ENCODE assay signal across 21 mouse cellular contexts in genomic region chr19:9941809-9942208, GRCm38 (mm10). TPM values are rescaled to one million over a fixed set of nuclear protein-coding genes. Genes with fewer than 3 reads are reported as not detected.
DNase-seq lines count a peak whose midpoint lies in the region; ATAC-seq and TF ChIP-seq lines count a peak whose summit lies in the region.
"Had no signal": no experiment of that assay in that cellular context is flagged by ENCODE, and none has a peak within 500 bp of the region (broad histone marks: within the 10 kb centered on the region; RNA-seq: fewer than 3 reads in every experiment).

No protein-coding gene starts in this region.

- no peaks in the 10 kb centered on the region for H3K36me3 ChIP-seq in intestine, postnatal 0 days (ENCODE audit: control insufficient read depth, insufficient read depth)
- no peaks in the 10 kb centered on the region for H3K36me3 ChIP-seq in limb, embryonic 11.5 days (ENCODE audit: control insufficient read depth, insufficient read depth, low read length)
- H3K36me3 ChIP-seq: neural tube, embryonic 13.5 days; stomach, embryonic 15.5 days had no signal

- no peak overlapping the region for H3K9ac ChIP-seq in intestine, postnatal 0 days (ENCODE audit: low read depth, low read length)
- 0 out of 2 replicates have a peak overlapping the region, but pooled peaks have one; percentile 12 for H3K9ac ChIP-seq in limb, embryonic 11.5 days (ENCODE audit: low read length)
- H3K9ac ChIP-seq: hindbrain, embryonic 14.5 days; liver, embryonic 14.5 days; neural tube, embryonic 13.5 days; stomach, embryonic 15.5 days had no signal

- H3K27me3 ChIP-seq in cerebellum, adult 2 months (ENCODE audit: control insufficient read depth, insufficient read depth, low read length): no peaks in the 10 kb centered on the region
- H3K27me3 ChIP-seq in intestine, postnatal 0 days (replicated peaks; ENCODE audit: control insufficient read depth, insufficient read depth, low read length): no peaks in the 10 kb centered on the region
- no peaks in the 10 kb centered on the region for H3K27me3 ChIP-seq in limb, embryonic 11.5 days (ENCODE audit: control insufficient read depth, insufficient read depth, low read length)
- H3K27me3 ChIP-seq: neural tube, embryonic 13.5 days; stomach, embryonic 15.5 days had no signal

- WGBS in cerebellum, adult 2 months: 69% methylated on average over 1 of the region's 1 CpGs
- WGBS in intestine, postnatal 0 days: 21% methylated on average over 1 of the region's 1 CpGs
- 35% methylated on average over 1 of the region's 1 CpGs for WGBS in limb, embryonic 11.5 days

- DNase-seq in cerebellum, adult 2 months: no peak
- DNase-seq in cerebellum, adult 8-10 months: no peak
- no peak for DNase-seq in layer of hippocampus, adult 2 months (ENCODE audit: low spot score in 2 of 2)
- no peak for DNase-seq in layer of hippocampus, postnatal 14 days (ENCODE audit: low spot score in 2 of 2)
- no peak for DNase-seq in limb, embryonic 11.5 days (ENCODE audit: low spot score)
- no peak for DNase-seq in adrenal gland, postnatal 25 days
- DNase-seq in adipocyte (ENCODE audit: low spot score): no peak
- DNase-seq: adrenal gland, adult 8-10 months; cerebellum, adult 9-10 months; embryo, embryonic 11 days; gastrocnemius, postnatal 25 days; heart, postnatal 10 days; layer of hippocampus, postnatal 36 days; right cerebral cortex, postnatal 14 days had no signal

- H3K4me1 ChIP-seq in cerebellum, adult 2 months (ENCODE audit: control insufficient read depth, insufficient read depth, low read length): no peaks in the 10 kb centered on the region
- H3K4me1 ChIP-seq in intestine, postnatal 0 days (replicated peaks; ENCODE audit: control insufficient read depth, insufficient read depth, low read length): no peaks in the 10 kb centered on the region; the same call in none of the 2 replicates
- H3K4me1 ChIP-seq in limb, embryonic 11.5 days (ENCODE audit: control insufficient read depth, insufficient read depth, low read length): peaks cover 5% of the 10 kb centered on the region; the same call in 1 of the 2 replicates

- H3K9me3 ChIP-seq in intestine, postnatal 0 days (ENCODE audit: control insufficient read depth): no peaks in the 10 kb centered on the region
- H3K9me3 ChIP-seq in limb, embryonic 11.5 days (ENCODE audit: control insufficient read depth, low read length): no peaks in the 10 kb centered on the region
- H3K9me3 ChIP-seq: neural tube, embryonic 13.5 days; stomach, embryonic 15.5 days had no signal

- peak overlapping the region; percentile 47; the same call in 1 of the 2 replicates for H3K27ac ChIP-seq in cerebellum, adult 2 months (ENCODE audit: insufficient read depth, low read length)
- peak overlapping the region; percentile 67 for H3K27ac ChIP-seq in layer of hippocampus, adult 2 months
- H3K27ac ChIP-seq in intestine, postnatal 0 days (ENCODE audit: low read depth, low read length): no peak overlapping the region
- no peak overlapping the region for H3K27ac ChIP-seq in limb, embryonic 11.5 days (replicated peaks; ENCODE audit: low read depth, low read length)
- H3K27ac ChIP-seq: hindbrain, embryonic 14.5 days; liver, embryonic 14.5 days; stomach, embryonic 15.5 days had no signal

- TF ChIP-seq CTCF in cerebellum, adult 2 months (IDR thresholded peaks at IDR 0.05; ENCODE audit: borderline replicate concordance, insufficient read depth, low read depth, low read length): no peak
- TF ChIP-seq CTCF in layer of hippocampus, adult 2 months (conservative IDR thresholded peaks at IDR 0.05): no peak
- TF ChIP-seq CTCF in intestine, postnatal 0 days (IDR thresholded peaks at IDR 0.05; ENCODE audit: low read depth): no peak

- no peak overlapping the region for H3K4me2 ChIP-seq in intestine, postnatal 0 days (replicated peaks; ENCODE audit: low read depth)
- H3K4me2 ChIP-seq in limb, embryonic 11.5 days (ENCODE audit: low read depth, severe bottlenecking): no peak overlapping the region
- H3K4me2 ChIP-seq: hindbrain, embryonic 14.5 days; midbrain, embryonic 11.5 days; neural tube, embryonic 13.5 days; stomach, embryonic 15.5 days had no signal

- peak; percentile 27; the same call in 1 of the 2 replicates for ATAC-seq in intestine, postnatal 0 days
- ATAC-seq in limb, embryonic 11.5 days (ENCODE audit: insufficient number of reproducible peaks, low FRiP score, low TSS enrichment, low read depth): no peak

- no peak for TF ChIP-seq POLR2A in cerebellum, adult 2 months (IDR thresholded peaks at IDR 0.05; ENCODE audit: borderline replicate concordance, insufficient read depth, low read length)

- no peak overlapping the region for H3K4me3 ChIP-seq in cerebellum, adult 2 months (replicated peaks; ENCODE audit: insufficient read depth, low read depth, low read length)
- H3K4me3 ChIP-seq in layer of hippocampus, adult 2 months: no peak overlapping the region
- H3K4me3 ChIP-seq in intestine, postnatal 0 days (ENCODE audit: low read depth, low read length): no peak overlapping the region
- H3K4me3 ChIP-seq in limb, embryonic 11.5 days (ENCODE audit: low read depth, low read length): no peak overlapping the region
- H3K4me3 ChIP-seq: neural tube, embryonic 13.5 days; stomach, embryonic 15.5 days had no signal

RNA-seq across cellular contexts. Expression of gene Fth1, which starts 38.6 kb away (rescaled TPM):
- polyA plus RNA-seq in cerebellum, adult 2 months (2012; rRNA removed): 4,588 and 5,845 TPM in 2 replicates
- 1,000 to 10,000 TPM; 3,170 to 3,409 TPM for total RNA-seq in layer of hippocampus, adult 2 months (2021)
- 1,000 to 10,000 TPM; 2,325 to 2,371 TPM for total RNA-seq in layer of hippocampus, postnatal 14 days (2021)
- 6,780 and 7,050 TPM in 2 replicates for polyA plus RNA-seq in intestine, postnatal 0 days (2015; fragmentation: Nextera tagmentation; extraction: Ambion mirVana)
- polyA plus RNA-seq in limb, embryonic 11.5 days (2014; fragmentation: Nextera tagmentation; extraction: Ambion mirVana): 1,189 and 1,219 TPM in 2 replicates
- total RNA-seq in adrenal gland, postnatal 25 days (2021): 2,505 and 2,798 TPM in 2 replicates

RNA-seq across cellular contexts. Expression of gene Incenp, which starts 42.5 kb away (rescaled TPM):
- polyA plus RNA-seq in cerebellum, adult 2 months (2012; rRNA removed): 16.3 and 16.7 TPM in 2 replicates
- 10 to 100 TPM; 13.9 to 14.0 TPM for total RNA-seq in layer of hippocampus, adult 2 months (2021)
- 10 to 100 TPM; 18.3 to 18.6 TPM for total RNA-seq in layer of hippocampus, postnatal 14 days (2021)
- polyA plus RNA-seq in intestine, postnatal 0 days (2015; fragmentation: Nextera tagmentation; extraction: Ambion mirVana): 22.9 and 24.3 TPM in 2 replicates
- 116 and 117 TPM in 2 replicates for polyA plus RNA-seq in limb, embryonic 11.5 days (2014; fragmentation: Nextera tagmentation; extraction: Ambion mirVana)
- total RNA-seq in adrenal gland, postnatal 25 days (2021): 28.3 and 32.4 TPM in 2 replicates

RNA-seq across cellular contexts. Expression of gene Best1, which starts 59.6 kb away (rescaled TPM):
- 0.77 and 1.1 TPM in 2 replicates for polyA plus RNA-seq in cerebellum, adult 2 months (2012; rRNA removed)
- 1 to 10 TPM; 1.2 to 1.5 TPM for total RNA-seq in layer of hippocampus, adult 2 months (2021)
- 1 to 10 TPM in 1 of 2 experiments, under 1 TPM in 1; 0.97 to 1.1 TPM for total RNA-seq in layer of hippocampus, postnatal 14 days (2021)
- polyA plus RNA-seq in intestine, postnatal 0 days (2015; fragmentation: Nextera tagmentation; extraction: Ambion mirVana): 0.61 and 0.89 TPM in 2 replicates
- 1.9 and 2.4 TPM in 2 replicates for polyA plus RNA-seq in limb, embryonic 11.5 days (2014; fragmentation: Nextera tagmentation; extraction: Ambion mirVana)
- total RNA-seq in adrenal gland, postnatal 25 days (2021): 0.97 TPM in 1 of 2 replicates, not detected in the other
- total RNA-seq: MEL had no signal

RNA-seq across cellular contexts. Expression of gene Rab3il1, which starts 59.7 kb away (rescaled TPM):
- 9.5 and 9.7 TPM in 2 replicates for polyA plus RNA-seq in cerebellum, adult 2 months (2012; rRNA removed)
- total RNA-seq in layer of hippocampus, adult 2 months (2021): 10 to 100 TPM in 1 of 2 experiments, 1 to 10 TPM in 1; 9.7 to 10.4 TPM
- total RNA-seq in layer of hippocampus, postnatal 14 days (2021): 10 to 100 TPM in 1 of 2 experiments, 1 to 10 TPM in 1; 8.9 to 12.8 TPM
- polyA plus RNA-seq in intestine, postnatal 0 days (2015; fragmentation: Nextera tagmentation; extraction: Ambion mirVana): 63.6 and 65.8 TPM in 2 replicates
- polyA plus RNA-seq in limb, embryonic 11.5 days (2014; fragmentation: Nextera tagmentation; extraction: Ambion mirVana): 39.8 and 44.5 TPM in 2 replicates
- total RNA-seq in adrenal gland, postnatal 25 days (2021): 3.5 and 5.8 TPM in 2 replicates

Comparison
In these comparisons a context has a peak if more than half of its experiments do, and no peak if none do; other contexts are left out.
1. H3K27ac ChIP-seq: peak in cerebellum, adult 2 months (single experiment) and layer of hippocampus, adult 2 months (single experiment); none in intestine, postnatal 0 days (single experiment) and limb, embryonic 11.5 days (single experiment).